Mouse (Mus musculus): Measurements from ENCODE around the gene Naxd.

GRCm38 (mm10) chr8:11481876-11482275 lies 15.4 kb upstream of the Naxd start:
- no peak for TF ChIP-seq SIN3A (IDR thresholded peaks at IDR 0.05; ENCODE audit: low read length)
- TF ChIP-seq ZNF384 (IDR thresholded peaks at IDR 0.05; ENCODE audit: low read depth, low read length) = no peak
- no peak for TF ChIP-seq ZMIZ1 (IDR thresholded peaks at IDR 0.05; ENCODE audit: low read depth, low read length)
- no peak for TF ChIP-seq CTCF (IDR thresholded peaks at IDR 0.05 in 2 of 3, conservative IDR thresholded peaks at IDR 0.05 in 1 of 3; ENCODE audit: control insufficient read depth in 1 of 3, insufficient read depth in 1 of 3, low read depth in 2 of 3, low read length in 3 of 3, poor library complexity in 1 of 3, severe bottlenecking in 1 of 3)
- no peak for TF ChIP-seq USF1 (IDR thresholded peaks at IDR 0.05; ENCODE audit: low read depth, low read length)
- no peak for TF ChIP-seq ZC3H11A (IDR thresholded peaks at IDR 0.05; ENCODE audit: low read depth, low read length)
- no peak for TF ChIP-seq E2F4 (IDR thresholded peaks at IDR 0.05; ENCODE audit: borderline replicate concordance, low read depth, low read length)
- no peak for TF ChIP-seq POLR2A (IDR thresholded peaks at IDR 0.05; ENCODE audit: control insufficient read depth in 1 of 2, insufficient read depth in 1 of 2, low read depth in 1 of 2, low read length in 2 of 2, poor library complexity in 1 of 2)
- no peak for TF ChIP-seq GABPA (IDR thresholded peaks at IDR 0.05; ENCODE audit: low read depth, low read length)

Measured in MEL (cell line).